8 mouse cellular contexts compared by ENCODE assay signal in the genomic region with DNA sequence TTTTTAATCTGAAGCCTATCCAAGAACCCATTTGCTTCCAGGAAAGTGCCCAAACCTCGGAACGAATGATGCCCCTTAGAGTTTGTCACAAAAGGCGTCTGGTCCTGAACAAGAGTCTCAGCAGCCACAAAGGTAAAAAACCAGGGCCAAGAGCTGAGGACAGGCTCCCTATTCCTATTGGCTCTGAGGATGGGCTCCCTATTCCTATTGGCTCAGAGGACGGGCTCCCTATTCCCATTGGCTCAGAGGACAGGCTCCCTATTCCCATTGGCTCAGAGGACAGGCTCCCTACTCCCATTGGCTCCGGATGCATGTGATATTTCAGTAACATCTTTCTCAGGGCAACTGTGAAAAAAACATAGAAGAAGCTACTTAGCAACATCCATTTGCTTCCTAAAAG. TPM values are rescaled to one million over a fixed set of nuclear protein-coding genes. Genes with fewer than 3 reads are reported as not detected.
DNase-seq lines count a peak whose midpoint lies in the region; ATAC-seq lines count a peak whose summit lies in the region.

No protein-coding gene starts in this region.

- no peaks in the 10 kb centered on the region for H3K9me3 ChIP-seq in midbrain, embryonic 13.5 days
- H3K9me3 ChIP-seq in midbrain, embryonic 11.5 days (ENCODE audit: control insufficient read depth, low read length): no peaks in the 10 kb centered on the region
- no peaks in the 10 kb centered on the region for H3K9me3 ChIP-seq in heart, embryonic 14.5 days (ENCODE audit: control insufficient read depth, low read length)

- 0 out of 2 replicates have a peak overlapping the region, but pooled peaks have one; percentile 3 for H3K4me2 ChIP-seq in midbrain, embryonic 13.5 days (replicated peaks)
- H3K4me2 ChIP-seq in midbrain, embryonic 11.5 days: no peak overlapping the region
- peak overlapping the region; percentile 62 for H3K4me2 ChIP-seq in heart, embryonic 14.5 days (ENCODE audit: low read length)

- H3K9ac ChIP-seq in midbrain, embryonic 13.5 days (replicated peaks): no peak overlapping the region
- H3K9ac ChIP-seq in midbrain, embryonic 11.5 days (ENCODE audit: low read length): no peak overlapping the region
- peak overlapping the region; percentile 13; the same call in 1 of the 2 replicates for H3K9ac ChIP-seq in heart, embryonic 14.5 days (ENCODE audit: low read length)

- no peaks in the 10 kb centered on the region for H3K27me3 ChIP-seq in midbrain, embryonic 13.5 days
- H3K27me3 ChIP-seq in midbrain, embryonic 11.5 days (ENCODE audit: control insufficient read depth, insufficient read depth, low read length): no peaks in the 10 kb centered on the region
- H3K27me3 ChIP-seq in heart, embryonic 14.5 days (ENCODE audit: control insufficient read depth, insufficient read depth, low read length): no peaks in the 10 kb centered on the region

- H3K4me1 ChIP-seq in midbrain, embryonic 13.5 days (replicated peaks): peaks cover 51% of the 10 kb centered on the region
- peaks cover 27% of the 10 kb centered on the region for H3K4me1 ChIP-seq in midbrain, embryonic 11.5 days (ENCODE audit: control insufficient read depth, insufficient read depth, low read length)
- H3K4me1 ChIP-seq in heart, embryonic 14.5 days (ENCODE audit: control insufficient read depth in 2 of 2, insufficient read depth in 2 of 2, low read length in 2 of 2): peaks cover 24 to 58% of the 10 kb centered on the region in 2 experiments

- H3K4me3 ChIP-seq in midbrain, embryonic 13.5 days (replicated peaks): no peak overlapping the region
- no peak overlapping the region for H3K4me3 ChIP-seq in midbrain, embryonic 11.5 days (ENCODE audit: low read depth, low read length)
- H3K4me3 ChIP-seq in heart, embryonic 14.5 days (ENCODE audit: control insufficient read depth in 1 of 2, insufficient read depth in 1 of 2, low read depth in 1 of 2, low read length in 2 of 2): peak overlapping the region in 1 of 2 experiments; percentile 26; a peak in 1 of 4 replicates

- no peak overlapping the region for H3K27ac ChIP-seq in midbrain, embryonic 13.5 days
- H3K27ac ChIP-seq in midbrain, embryonic 11.5 days (ENCODE audit: low read depth, low read length): no peak overlapping the region
- peak overlapping the region; percentile 83 to 92 for H3K27ac ChIP-seq in heart, embryonic 14.5 days (replicated peaks in 1 of 2; ENCODE audit: control insufficient read depth in 1 of 2, insufficient read depth in 1 of 2, low read depth in 2 of 2, low read length in 2 of 2)

- peaks cover 22% of the 10 kb centered on the region for H3K36me3 ChIP-seq in midbrain, embryonic 13.5 days
- H3K36me3 ChIP-seq in midbrain, embryonic 11.5 days (ENCODE audit: control insufficient read depth, insufficient read depth, low read length): peaks cover 9% of the 10 kb centered on the region; the same call in 1 of the 2 replicates
- H3K36me3 ChIP-seq in heart, embryonic 14.5 days (ENCODE audit: control insufficient read depth, insufficient read depth, low read length): peaks cover 24% of the 10 kb centered on the region

- WGBS in midbrain, embryonic 13.5 days: 91% methylated on average over 5 of the region's 5 CpGs
- WGBS in midbrain, embryonic 11.5 days: 88% methylated on average over 5 of the region's 5 CpGs
- 65% methylated on average over 5 of the region's 5 CpGs for WGBS in heart, embryonic 14.5 days

- DNase-seq in cerebellum, postnatal 10 days: peak; percentile 39 to 42
- DNase-seq in cerebellum, adult 8-10 months: no peak
- no peak for DNase-seq in midbrain, embryonic 11.5 days (ENCODE audit: low spot score, missing footprints)
- DNase-seq in lung, postnatal 4 days: peak; percentile 56
- no peak for DNase-seq in cerebellum, adult 11-12 months
- no peak for DNase-seq in frontal cortex, adult 2 months (ENCODE audit: extremely low spot score in 1 of 2, low spot score in 1 of 2)

- ATAC-seq in midbrain, embryonic 13.5 days: 0 out of 2 replicates have a peak, but pooled peaks have one; percentile 53
- no peak for ATAC-seq in midbrain, embryonic 11.5 days (ENCODE audit: low FRiP score)
- ATAC-seq in heart, embryonic 14.5 days (ENCODE audit: insufficient number of reproducible peaks, insufficient read depth, low FRiP score, low read depth): 0 out of 2 replicates have a peak, but pooled peaks have one; percentile 47

RNA-seq across cellular contexts. Expression of gene Igf2bp3, which starts 5.8 kb away (rescaled TPM):
- polyA plus RNA-seq in midbrain, embryonic 13.5 days (2015; fragmentation: Nextera tagmentation; extraction: Ambion mirVana): 53.7 and 57.8 TPM in 2 replicates
- 145 and 155 TPM in 2 replicates for polyA plus RNA-seq in midbrain, embryonic 11.5 days (2014; fragmentation: Nextera tagmentation; extraction: Ambion mirVana)
- polyA plus RNA-seq in heart, embryonic 14.5 days (2014; fragmentation: Nextera tagmentation; extraction: Ambion mirVana): 44.2 and 44.7 TPM in 2 replicates
- 0.06 and 0.13 TPM in 2 replicates for polyA plus RNA-seq in frontal cortex, adult 2 months (2012; rRNA removed)

RNA-seq across cellular contexts. Expression of gene Tra2a, which starts 54.9 kb away (rescaled TPM):
- polyA plus RNA-seq in midbrain, embryonic 13.5 days (2015; fragmentation: Nextera tagmentation; extraction: Ambion mirVana): 160 and 164 TPM in 2 replicates
- 57.6 and 61.2 TPM in 2 replicates for polyA plus RNA-seq in midbrain, embryonic 11.5 days (2014; fragmentation: Nextera tagmentation; extraction: Ambion mirVana)
- 30.6 and 36.1 TPM in 2 replicates for polyA plus RNA-seq in heart, embryonic 14.5 days (2014; fragmentation: Nextera tagmentation; extraction: Ambion mirVana)
- polyA plus RNA-seq in frontal cortex, adult 2 months (2012; rRNA removed): 122 and 139 TPM in 2 replicates

Comparison
In these comparisons a context has a peak if more than half of its experiments do, and no peak if none do; other contexts are left out.
1. DNase-seq: peak in cerebellum, postnatal 10 days (2 of 2) and lung, postnatal 4 days (2 of 2); none in cerebellum, adult 8-10 months (single experiment), midbrain, embryonic 11.5 days (single experiment), cerebellum, adult 11-12 months (single experiment) and frontal cortex, adult 2 months (0 of 2).
2. H3K27ac ChIP-seq: peak in heart, embryonic 14.5 days (2 of 2); none in midbrain, embryonic 13.5 days (single experiment) and midbrain, embryonic 11.5 days (single experiment).
3. RNA of gene Igf2bp3, which starts 5.8 kb away (polyA plus RNA-seq): 145 to 155 TPM in midbrain, embryonic 11.5 days, 53.7 to 57.8 TPM in midbrain, embryonic 13.5 days and 44.2 to 44.7 TPM in heart, embryonic 14.5 days; 0.06 to 0.13 TPM in frontal cortex, adult 2 months; every median in the first group is over 10 times any median in the second.